Mouse (Mus musculus): ENCODE data around the gene Tfap2a. TPM values are rescaled to one million over a fixed set of nuclear protein-coding genes. Genes with fewer than 3 reads are reported as not detected.

The Tfap2a gene
- polyA plus RNA-seq, 1 experiment from 2014 or later, result 13.7 TPM

DNA sequence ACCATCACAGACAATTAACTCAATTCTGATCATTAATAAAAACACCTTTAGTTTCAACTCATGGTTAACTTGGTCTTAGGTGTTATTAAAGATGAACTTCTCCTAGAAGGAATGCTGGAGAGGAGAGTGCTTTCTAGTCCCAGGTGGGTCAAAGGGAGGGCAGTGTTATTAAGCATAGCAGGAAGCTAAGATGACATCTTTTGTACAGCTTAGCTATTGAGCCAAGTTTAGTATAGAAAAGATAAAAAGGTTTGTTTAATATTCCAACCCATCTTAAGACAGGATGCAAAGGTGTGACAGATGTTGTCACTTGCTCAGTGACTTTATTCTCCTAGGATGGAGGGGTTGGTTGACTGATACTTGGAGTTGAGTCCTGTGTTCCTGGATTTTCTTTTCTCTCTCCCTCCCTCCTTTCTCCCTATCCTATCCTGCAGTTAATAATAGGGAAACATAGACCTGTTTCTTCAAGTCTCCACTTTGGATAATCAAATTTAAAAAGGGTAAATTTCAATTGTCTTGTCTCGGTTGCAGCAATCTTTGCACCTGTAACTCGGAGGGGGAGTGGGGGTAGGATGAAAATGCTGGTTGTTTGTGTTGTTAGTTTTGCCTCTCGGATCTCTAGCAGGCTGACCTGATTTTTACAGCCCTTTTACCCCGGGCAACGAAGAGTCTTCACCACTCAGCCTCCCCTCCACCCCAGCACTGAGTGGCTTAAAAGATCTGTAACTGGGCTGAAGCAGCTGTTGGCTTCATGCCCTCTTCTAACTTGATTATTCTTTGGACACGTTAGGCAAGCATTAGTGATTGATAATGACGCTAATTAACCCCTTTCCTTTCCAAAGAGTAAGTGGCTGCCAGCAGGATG, 26.3 kb downstream of the Tfap2a start:
- H3K9me3 ChIP-seq (ENCODE audit: control insufficient read depth, low read length), result no peaks in the 10 kb centered on the region

DNA sequence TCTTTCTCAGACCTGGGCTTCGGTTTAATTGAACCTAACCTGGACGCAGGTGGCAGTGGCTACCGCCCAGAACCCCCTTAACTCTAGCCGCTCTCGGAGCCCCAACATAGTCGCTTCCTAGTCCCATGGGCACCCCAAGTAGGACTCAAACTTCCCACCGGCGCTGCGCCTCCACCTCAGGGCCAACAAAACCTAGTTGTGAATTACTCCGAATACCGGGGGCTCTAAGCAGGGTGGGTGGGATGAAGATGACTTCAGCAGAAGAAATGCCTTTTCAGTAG, 28.2 kb downstream of the Tfap2a start:
- H3K9ac ChIP-seq (ENCODE audit: low read length), result no peak overlapping the region
- peak overlapping the region; percentile 13; the same call in 1 of the 2 replicates for H3K4me3 ChIP-seq (ENCODE audit: low read depth, low read length)
- H3K36me3 ChIP-seq (ENCODE audit: control insufficient read depth, insufficient read depth, low read length), result no peaks in the 10 kb centered on the region
- no peak for ATAC-seq (ENCODE audit: insufficient read depth, low FRiP score, low TSS enrichment)
- no peak overlapping the region for H3K27ac ChIP-seq (ENCODE audit: low read depth, low read length)
- peak; percentile 38 for DNase-seq (ENCODE audit: low spot score)
- H3K4me2 ChIP-seq (ENCODE audit: low read depth), result peak overlapping the region; percentile 29
- H3K4me1 ChIP-seq (ENCODE audit: control insufficient read depth, insufficient read depth, low read length), result peaks cover 3% of the 10 kb centered on the region; the same call in 1 of the 2 replicates
- H3K9me3 ChIP-seq (ENCODE audit: control insufficient read depth, low read length), result no peaks in the 10 kb centered on the region
- WGBS, result 2% methylated on average over 11 of the region's 11 CpGs
- peaks cover 95% of the 10 kb centered on the region for H3K27me3 ChIP-seq (ENCODE audit: control insufficient read depth, insufficient read depth, low read length)

More for the DNA sequence above, 26.3 kb downstream of the Tfap2a start:
- 1% methylated on average over 7 of the region's 7 CpGs for WGBS
- no peak overlapping the region for H3K4me3 ChIP-seq (ENCODE audit: low read depth, low read length)
- DNase-seq (ENCODE audit: low spot score) (peak; percentile 25), ATAC-seq (ENCODE audit: insufficient read depth, low FRiP score, low TSS enrichment) (peak; percentile 64; the same call in 1 of the 2 replicates)
- no peak overlapping the region for H3K9ac ChIP-seq (ENCODE audit: low read length)
- no peaks in the 10 kb centered on the region for H3K36me3 ChIP-seq (ENCODE audit: control insufficient read depth, insufficient read depth, low read length)
- H3K27ac ChIP-seq (ENCODE audit: low read depth, low read length), result no peak overlapping the region
- no peaks in the 10 kb centered on the region for H3K4me1 ChIP-seq (ENCODE audit: control insufficient read depth, insufficient read depth, low read length)
- H3K4me2 ChIP-seq (ENCODE audit: low read depth), result no peak overlapping the region
- H3K27me3 ChIP-seq (ENCODE audit: control insufficient read depth, insufficient read depth, low read length), result peaks cover 91% of the 10 kb centered on the region

DNA sequence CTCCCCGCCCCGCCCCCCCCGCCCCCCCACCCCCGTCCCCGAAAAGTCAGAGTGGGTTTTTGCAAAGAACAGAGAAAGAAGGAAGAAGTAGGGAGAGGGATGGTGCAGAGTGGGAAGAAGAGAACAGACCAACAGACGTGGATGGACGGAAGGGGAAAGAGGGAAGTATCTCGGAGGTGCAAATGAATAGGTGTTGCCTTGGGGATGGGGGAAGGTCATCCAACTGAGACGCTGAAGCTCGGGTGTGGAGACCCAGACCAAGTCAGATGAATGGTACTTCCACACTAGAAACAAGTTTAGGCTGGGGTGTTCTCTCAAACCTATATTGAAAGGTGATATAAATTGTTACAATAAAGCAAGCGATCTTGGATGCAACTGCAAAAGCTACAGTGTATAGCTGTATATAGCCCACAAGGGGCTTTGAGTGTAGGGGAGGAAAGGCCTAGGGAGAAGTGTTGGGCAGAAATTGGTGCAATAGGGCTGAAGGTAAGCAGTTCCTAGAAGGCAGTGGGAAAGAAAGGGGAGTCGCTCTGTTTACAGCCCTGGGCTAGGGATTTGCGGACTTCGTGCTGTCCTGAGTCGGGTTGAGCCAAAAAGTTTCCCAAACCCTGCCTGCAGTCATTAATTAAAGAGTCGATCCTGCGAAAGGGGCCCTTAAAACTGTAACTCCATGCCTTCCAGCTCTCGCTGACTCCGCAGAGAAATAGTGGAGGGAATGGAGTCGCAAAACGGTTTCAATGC, 28.7 kb downstream of the Tfap2a start:
- DNase-seq (ENCODE audit: low spot score), result no peak
- H3K36me3 ChIP-seq (ENCODE audit: control insufficient read depth, insufficient read depth, low read length), result no peaks in the 10 kb centered on the region
- no peak overlapping the region for H3K9ac ChIP-seq (ENCODE audit: low read length)
- ATAC-seq (ENCODE audit: insufficient read depth, low FRiP score, low TSS enrichment), result no peak
- H3K27ac ChIP-seq (ENCODE audit: low read depth, low read length), result no peak overlapping the region; the same call in 1 of the 2 replicates
- H3K27me3 ChIP-seq (ENCODE audit: control insufficient read depth, insufficient read depth, low read length), result peaks cover 95% of the 10 kb centered on the region
- H3K4me1 ChIP-seq (ENCODE audit: control insufficient read depth, insufficient read depth, low read length), result peaks cover 5% of the 10 kb centered on the region; the same call in 1 of the 2 replicates
- no peaks in the 10 kb centered on the region for H3K9me3 ChIP-seq (ENCODE audit: control insufficient read depth, low read length)
- H3K4me3 ChIP-seq (ENCODE audit: low read depth, low read length), result peak overlapping the region; percentile 13
- H3K4me2 ChIP-seq (ENCODE audit: low read depth), result peak overlapping the region; percentile 29
- under 1% methylated on average over 21 of the region's 21 CpGs for WGBS

DNA sequence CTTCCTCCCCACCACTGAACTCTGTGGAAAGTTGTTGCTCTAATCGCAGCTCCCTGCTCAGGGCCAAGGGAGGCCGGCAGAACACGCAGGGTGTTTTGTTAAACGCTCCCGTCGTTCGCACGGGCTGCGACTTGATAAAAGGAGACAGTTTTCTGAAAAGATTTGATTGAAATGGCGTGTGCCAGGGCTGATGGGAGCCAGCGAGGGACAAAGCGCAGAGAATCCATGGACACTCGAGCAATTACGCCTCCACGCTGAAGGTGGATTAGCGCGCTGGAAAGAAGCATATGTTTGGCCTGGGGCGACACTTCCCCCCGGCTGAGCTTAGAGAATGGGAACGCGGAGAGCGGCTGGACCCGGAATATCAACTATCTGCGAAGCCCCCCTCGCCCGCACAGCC, 29.3 kb downstream of the Tfap2a start:
- DNase-seq (ENCODE audit: low spot score) (peak; percentile 68), ATAC-seq (ENCODE audit: insufficient read depth, low FRiP score, low TSS enrichment) (no peak)
- peak overlapping the region; percentile 36; the same call in 1 of the 2 replicates for H3K27ac ChIP-seq (ENCODE audit: low read depth, low read length)
- no peak overlapping the region for H3K9ac ChIP-seq (ENCODE audit: low read length)
- no peak overlapping the region for H3K4me3 ChIP-seq (ENCODE audit: low read depth, low read length)
- no peaks in the 10 kb centered on the region for H3K36me3 ChIP-seq (ENCODE audit: control insufficient read depth, insufficient read depth, low read length)
- H3K9me3 ChIP-seq (ENCODE audit: control insufficient read depth, low read length), result no peaks in the 10 kb centered on the region
- H3K27me3 ChIP-seq (ENCODE audit: control insufficient read depth, insufficient read depth, low read length), result peaks cover 94% of the 10 kb centered on the region
- under 1% methylated on average over 26 of the region's 26 CpGs for WGBS
- peaks cover 5% of the 10 kb centered on the region; the same call in 1 of the 2 replicates for H3K4me1 ChIP-seq (ENCODE audit: control insufficient read depth, insufficient read depth, low read length)
- H3K4me2 ChIP-seq (ENCODE audit: low read depth), result peak overlapping the region; percentile 29; the same call in 1 of the 2 replicates

DNA sequence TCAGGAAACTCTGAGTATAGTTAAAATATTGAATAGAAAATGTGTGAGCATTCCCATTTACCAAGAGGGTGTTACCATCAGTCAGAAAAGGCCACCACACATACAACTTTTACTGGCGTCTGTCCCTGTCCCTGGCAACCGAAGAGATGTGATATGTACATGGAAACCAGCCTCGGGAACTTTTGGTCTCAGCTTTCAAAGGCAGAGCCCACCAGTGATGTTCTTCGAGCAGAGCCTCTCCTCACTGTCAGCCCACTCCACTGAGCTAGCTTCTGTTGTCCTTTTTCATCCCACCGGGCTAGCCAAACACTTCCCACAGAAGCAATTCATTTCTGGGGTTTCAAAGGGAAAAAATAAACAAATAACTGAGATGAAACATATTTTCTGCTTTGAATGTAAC, 29.9 kb downstream of the Tfap2a start:
- WGBS, result under 1% methylated on average over 5 of the region's 5 CpGs
- H3K9me3 ChIP-seq (ENCODE audit: control insufficient read depth, low read length), result no peaks in the 10 kb centered on the region
- H3K4me3 ChIP-seq (ENCODE audit: low read depth, low read length), result no peak overlapping the region
- ATAC-seq (ENCODE audit: insufficient read depth, low FRiP score, low TSS enrichment) (no peak), DNase-seq (ENCODE audit: low spot score) (peak; percentile 40)
- H3K27me3 ChIP-seq (ENCODE audit: control insufficient read depth, insufficient read depth, low read length), result peaks cover 96% of the 10 kb centered on the region
- H3K4me1 ChIP-seq (ENCODE audit: control insufficient read depth, insufficient read depth, low read length), result peaks cover 5% of the 10 kb centered on the region; the same call in 1 of the 2 replicates
- 0 out of 2 replicates have a peak overlapping the region, but pooled peaks have one; percentile 36 for H3K27ac ChIP-seq (ENCODE audit: low read depth, low read length)
- no peak overlapping the region for H3K9ac ChIP-seq (ENCODE audit: low read length)
- H3K36me3 ChIP-seq (ENCODE audit: control insufficient read depth, insufficient read depth, low read length), result no peaks in the 10 kb centered on the region
- no peak overlapping the region for H3K4me2 ChIP-seq (ENCODE audit: low read depth)

DNA sequence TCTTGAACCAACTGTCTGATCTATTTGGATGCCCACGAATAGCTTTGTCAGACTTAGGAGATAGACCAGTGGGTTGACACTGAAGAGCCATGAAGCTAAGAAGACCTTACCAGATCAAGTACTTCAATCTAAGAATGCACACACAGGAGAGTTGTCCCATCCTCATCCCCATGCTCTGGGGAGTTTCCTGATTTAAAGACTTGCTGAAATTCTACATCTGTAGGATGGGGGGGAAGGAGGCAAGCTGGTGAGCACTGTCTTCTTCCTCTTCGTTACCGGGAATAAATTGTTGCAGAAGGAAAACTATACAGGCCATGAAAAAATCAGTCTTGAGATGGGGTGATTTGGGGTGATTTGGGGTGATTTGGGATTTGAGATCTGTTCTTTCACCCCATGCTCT, 30.5 kb downstream of the Tfap2a start:
- no peak for DNase-seq (ENCODE audit: low spot score)
- H3K36me3 ChIP-seq (ENCODE audit: control insufficient read depth, insufficient read depth, low read length), result no peaks in the 10 kb centered on the region
- WGBS, result under 1% methylated on average over 3 of the region's 3 CpGs
- H3K4me3 ChIP-seq (ENCODE audit: low read depth, low read length), result no peak overlapping the region
- H3K9ac ChIP-seq (ENCODE audit: low read length), result no peak overlapping the region
- peaks cover 7% of the 10 kb centered on the region; the same call in 1 of the 2 replicates for H3K4me1 ChIP-seq (ENCODE audit: control insufficient read depth, insufficient read depth, low read length)
- no peak overlapping the region for H3K4me2 ChIP-seq (ENCODE audit: low read depth)
- no peak for ATAC-seq (ENCODE audit: insufficient read depth, low FRiP score, low TSS enrichment)
- H3K27ac ChIP-seq (ENCODE audit: low read depth, low read length), result no peak overlapping the region
- no peaks in the 10 kb centered on the region for H3K9me3 ChIP-seq (ENCODE audit: control insufficient read depth, low read length)
- H3K27me3 ChIP-seq (ENCODE audit: control insufficient read depth, insufficient read depth, low read length), result peaks cover 98% of the 10 kb centered on the region

DNA sequence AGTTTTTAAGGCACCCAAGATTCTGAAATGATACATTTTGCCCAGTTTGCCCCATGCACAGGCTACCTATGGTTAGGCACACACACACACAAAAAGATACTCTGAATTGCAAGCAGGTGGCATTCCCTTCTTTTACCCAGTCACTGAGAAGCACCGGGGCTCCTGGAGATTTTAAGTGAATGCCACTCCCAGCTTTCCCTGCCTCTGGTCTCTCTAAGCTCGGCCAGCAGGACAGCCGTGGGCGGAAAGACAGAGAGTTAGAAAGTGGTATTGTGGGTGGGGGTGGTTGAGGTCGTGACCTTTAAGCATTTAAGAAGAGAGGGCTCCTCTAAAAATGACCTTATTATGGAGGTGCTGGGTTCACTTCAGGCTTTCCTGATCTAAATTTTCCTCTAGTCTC, 31.6 kb downstream of the Tfap2a start:
- H3K4me3 ChIP-seq (ENCODE audit: low read depth, low read length), result no peak overlapping the region
- no peak overlapping the region for H3K27ac ChIP-seq (ENCODE audit: low read depth, low read length)
- no peak overlapping the region for H3K4me2 ChIP-seq (ENCODE audit: low read depth)
- ATAC-seq (ENCODE audit: insufficient read depth, low FRiP score, low TSS enrichment), result no peak
- H3K9ac ChIP-seq (ENCODE audit: low read length), result no peak overlapping the region
- H3K36me3 ChIP-seq (ENCODE audit: control insufficient read depth, insufficient read depth, low read length), result no peaks in the 10 kb centered on the region
- peaks cover 10% of the 10 kb centered on the region; the same call in 1 of the 2 replicates for H3K4me1 ChIP-seq (ENCODE audit: control insufficient read depth, insufficient read depth, low read length)
- H3K27me3 ChIP-seq (ENCODE audit: control insufficient read depth, insufficient read depth, low read length), result peaks cover 97% of the 10 kb centered on the region
- DNase-seq (ENCODE audit: low spot score), result no peak
- no peaks in the 10 kb centered on the region for H3K9me3 ChIP-seq (ENCODE audit: control insufficient read depth, low read length)
- under 1% methylated on average over 5 of the region's 5 CpGs for WGBS

DNA sequence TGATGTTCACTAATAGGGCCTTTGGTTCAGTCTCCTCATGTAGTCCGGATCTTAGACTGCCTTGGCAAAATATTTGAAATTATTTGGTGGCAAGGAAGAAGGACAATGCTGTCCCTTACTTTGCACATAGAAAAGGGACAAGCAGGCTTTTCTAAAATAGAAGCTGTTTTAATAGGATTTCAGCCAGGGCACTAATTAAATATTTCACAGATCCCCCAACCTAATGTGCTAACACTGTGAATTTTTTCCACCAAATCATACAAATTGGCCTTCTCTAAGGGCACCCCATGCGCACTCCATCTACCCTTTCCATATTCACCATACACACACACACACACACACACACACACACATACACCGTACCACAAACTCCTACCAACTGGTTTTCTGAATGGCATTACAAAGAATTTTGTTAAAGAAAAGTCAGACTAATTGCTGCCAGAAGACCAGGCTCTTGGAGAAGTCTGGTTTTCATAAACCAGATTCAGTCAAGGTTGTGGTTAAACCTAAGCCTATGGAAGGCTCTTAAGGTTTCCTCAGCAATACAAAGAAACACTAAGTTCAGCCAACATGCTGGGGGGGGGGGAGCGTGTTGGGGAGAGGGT, 32.3 kb downstream of the Tfap2a start:
- no peak overlapping the region for H3K4me2 ChIP-seq (ENCODE audit: low read depth)
- peaks cover 10% of the 10 kb centered on the region; the same call in 1 of the 2 replicates for H3K4me1 ChIP-seq (ENCODE audit: control insufficient read depth, insufficient read depth, low read length)
- H3K9me3 ChIP-seq (ENCODE audit: control insufficient read depth, low read length), result no peaks in the 10 kb centered on the region
- no peak for DNase-seq (ENCODE audit: low spot score)
- WGBS, result 4% methylated on average over 4 of the region's 4 CpGs
- no peak for ATAC-seq (ENCODE audit: insufficient read depth, low FRiP score, low TSS enrichment)
- no peak overlapping the region for H3K9ac ChIP-seq (ENCODE audit: low read length)
- no peaks in the 10 kb centered on the region for H3K36me3 ChIP-seq (ENCODE audit: control insufficient read depth, insufficient read depth, low read length)
- H3K27ac ChIP-seq (ENCODE audit: low read depth, low read length), result no peak overlapping the region
- no peak overlapping the region for H3K4me3 ChIP-seq (ENCODE audit: low read depth, low read length)
- peaks cover 97% of the 10 kb centered on the region for H3K27me3 ChIP-seq (ENCODE audit: control insufficient read depth, insufficient read depth, low read length)
